Mouse (Mus musculus) kidney, embryonic 14.5 days (tissue): ENCODE results near the gene Cnr2. TPM values are rescaled to one million over a fixed set of nuclear protein-coding genes. Genes with fewer than 3 reads are reported as not detected.
A peak's percentile ranks its signal among the peaks of the same experiment; 100 is the strongest.

ENCODE experiments used
- ATAC-seq: fragments of 200-750 bp; cut with Nextera tagmentation; 2 replicates; pipeline ENCODE4 v1.8.0; 2017; ENCODE audit warnings: moderate number of reproducible peaks, mild to moderate bottlenecking, moderate TSS enrichment, moderate library complexity; ENCODE audit not compliant: low FRiP score, low TSS enrichment
- H3K27ac ChIP-seq: fragments of 300-500 bp; sonication (generic); 2 replicates; pipeline ENCODE4 v1.5.1; 2014; ENCODE audit warnings: low read depth, mild to moderate bottlenecking, low read length, moderate library complexity, mixed read lengths
- H3K27me3 ChIP-seq: fragments of 300-500 bp; sonication (generic); 2 replicates; pipeline ENCODE4 v1.6.1; 2014; ENCODE audit warnings: mild to moderate bottlenecking, low read length; ENCODE audit not compliant: control insufficient read depth, insufficient read depth
- H3K36me3 ChIP-seq: fragments of 300-500 bp; sonication (generic); 2 replicates; pipeline ENCODE4 v1.6.1; 2014; ENCODE audit warnings: low read length, mixed read lengths; ENCODE audit not compliant: control insufficient read depth, insufficient read depth
- H3K4me1 ChIP-seq: fragments of 300-500 bp; sonication (generic); 2 replicates; pipeline ENCODE4 v1.6.1; 2014; ENCODE audit warnings: low read length, mixed read lengths; ENCODE audit not compliant: control insufficient read depth, insufficient read depth
- H3K4me2 ChIP-seq: fragments of 300-500 bp; sonication (generic); replicated peaks from 2 replicates; pipeline ENCODE4 v1.6.1; 2014; ENCODE audit warnings: low read depth, mild to moderate bottlenecking, low read length
- H3K4me3 ChIP-seq: fragments of 300-500 bp; sonication (generic); 2 replicates; pipeline ENCODE4 v1.5.1; 2014; ENCODE audit warnings: mild to moderate bottlenecking, low read length
- H3K9ac ChIP-seq: fragments of 300-500 bp; sonication (generic); 2 replicates; pipeline ENCODE4 v1.6.1; 2014; ENCODE audit warnings: low read depth, mild to moderate bottlenecking, low read length, moderate library complexity
- H3K9me3 ChIP-seq: fragments of 300-500 bp; sonication (generic); 2 replicates; pipeline ENCODE4 v1.6.1; 2016; ENCODE audit warnings: low read length; ENCODE audit not compliant: control insufficient read depth
- WGBS: fragments of 180-500 bp; shearing (Covaris S2); extraction: QIAGEN DNeasy Blood & Tissue Kit; methylation state at CpG from one replicate; pipeline ENCODE4 v1.1.7; 2014; 5-methylcytosine and 5-hydroxymethylcytosine counted together
- polyA plus RNA-seq: library from polyadenylated mRNA; unstranded; fragments of >200 nt; fragmentation: Nextera tagmentation; extraction: Ambion mirVana; gene quantifications from 2 replicates; pipeline ENCODE4 v1.2.1, GENCODE M21; 2014

The Cnr2 gene
- polyA plus RNA-seq, 1 experiment from 2014 or later = 0.45 TPM

GRCm38 (mm10) chr4:135856223-135857091 lies 38.7 kb upstream of the Cnr2 start:
- H3K9ac ChIP-seq = peak overlapping the region; percentile 98
- H3K27ac ChIP-seq = peak overlapping the region; percentile 99
- peak; percentile 67 for ATAC-seq
- H3K4me1 ChIP-seq = peaks cover 22% of the 10 kb centered on the region
- H3K4me2 ChIP-seq = peak overlapping the region; percentile 59
- peak overlapping the region; percentile 95 for H3K4me3 ChIP-seq
- peaks cover 7% of the 10 kb centered on the region; the same call in 1 of the 2 replicates for H3K36me3 ChIP-seq
- under 1% methylated on average over 72 of the region's 91 CpGs for WGBS
- H3K27me3 ChIP-seq = no peaks in the 10 kb centered on the region
- H3K9me3 ChIP-seq = no peaks in the 10 kb centered on the region

GRCm38 (mm10) chr4:135857597-135858186 lies 37.5 kb upstream of the Cnr2 start:
- Histone ChIP-seq H3K9me3 (no peaks in the 10 kb centered on the region), H3K4me2 (peak overlapping the region; percentile 59), H3K36me3 (peaks cover 19% of the 10 kb centered on the region), H3K27ac (no peak overlapping the region), H3K9ac (peak overlapping the region; percentile 98), H3K4me1 (peaks cover 22% of the 10 kb centered on the region), H3K27me3 (no peaks in the 10 kb centered on the region), H3K4me3 (peak overlapping the region; percentile 95)
- 4% methylated on average over 7 of the region's 7 CpGs for WGBS
- ATAC-seq = no peak

- Histone ChIP-seq H3K9me3 (no peaks in the 10 kb centered on the region), H3K4me3 (no peak overlapping the region), H3K9ac (no peak overlapping the region), H3K4me2 (no peak overlapping the region), H3K27me3 (no peaks in the 10 kb centered on the region), H3K27ac (no peak overlapping the region; the same call in 1 of the 2 replicates), H3K36me3 (peaks cover 35% of the 10 kb centered on the region), H3K4me1 (peaks cover 17% of the 10 kb centered on the region; the same call in 1 of the 2 replicates)
- 65% methylated on average over 2 of the region's 2 CpGs for WGBS
- ATAC-seq = no peak
Observed at GRCm38 (mm10) chr4:135868996-135869395, 26.2 kb upstream of the Cnr2 start.

- H3K27ac ChIP-seq = 0 out of 2 replicates have a peak overlapping the region, but pooled peaks have one; percentile 17
- peaks cover 35% of the 10 kb centered on the region for H3K36me3 ChIP-seq
- H3K4me3 ChIP-seq = peak overlapping the region; percentile 18; the same call in 1 of the 2 replicates
- H3K9me3 ChIP-seq = no peaks in the 10 kb centered on the region
- H3K9ac ChIP-seq = peak overlapping the region; percentile 31; the same call in 1 of the 2 replicates
- ATAC-seq = no peak
- peak overlapping the region; percentile 86 for H3K4me2 ChIP-seq
- H3K4me1 ChIP-seq = peaks cover 29% of the 10 kb centered on the region
- 27% methylated on average over 2 of the region's 2 CpGs for WGBS
- no peaks in the 10 kb centered on the region for H3K27me3 ChIP-seq
Observed at GRCm38 (mm10) chr4:135870227-135871023, 24.8 kb upstream of the Cnr2 start.

GRCm38 (mm10) chr4:135872015-135872414 lies 23.2 kb upstream of the Cnr2 start:
- Histone ChIP-seq H3K36me3 (peaks cover 27% of the 10 kb centered on the region), H3K4me2 (peak overlapping the region; percentile 86), H3K4me3 (peak overlapping the region; percentile 85), H3K27ac (peak overlapping the region; percentile 100; the same call in 1 of the 2 replicates), H3K27me3 (no peaks in the 10 kb centered on the region), H3K9me3 (no peaks in the 10 kb centered on the region), H3K4me1 (peaks cover 42% of the 10 kb centered on the region), H3K9ac (peak overlapping the region; percentile 97)
- WGBS = 41% methylated on average over 3 of the region's 3 CpGs
- ATAC-seq = no peak

- H3K4me2 ChIP-seq = peak overlapping the region; percentile 86
- H3K9ac ChIP-seq = peak overlapping the region; percentile 97
- no peaks in the 10 kb centered on the region for H3K9me3 ChIP-seq
- peak overlapping the region; percentile 100 for H3K27ac ChIP-seq
- H3K27me3 ChIP-seq = no peaks in the 10 kb centered on the region
- no peak for ATAC-seq
- H3K36me3 ChIP-seq = peaks cover 27% of the 10 kb centered on the region
- peak overlapping the region; percentile 85 for H3K4me3 ChIP-seq
- 7% methylated on average over 17 of the region's 17 CpGs for WGBS
- peaks cover 43% of the 10 kb centered on the region for H3K4me1 ChIP-seq
Observed at GRCm38 (mm10) chr4:135872589-135873391, 22.4 kb upstream of the Cnr2 start.

- H3K36me3 ChIP-seq = peaks cover 26% of the 10 kb centered on the region
- ATAC-seq = peak; percentile 93
- H3K27ac ChIP-seq = peak within 1 kb of the TSS; percentile 100
- peak within 1 kb of the TSS; percentile 97 for H3K9ac ChIP-seq
- peaks cover 43% of the 10 kb centered on the region for H3K4me1 ChIP-seq
- H3K4me3 ChIP-seq = peak within 1 kb of the TSS; percentile 85
- no peaks in the 10 kb centered on the region for H3K9me3 ChIP-seq
- H3K27me3 ChIP-seq = no peaks in the 10 kb centered on the region
- under 1% methylated on average over 59 of the region's 60 CpGs for WGBS
- peak within 1 kb of the TSS; percentile 86 for H3K4me2 ChIP-seq
Observed at GRCm38 (mm10) chr4:135873526-135874202, 21.5 kb upstream of the Cnr2 start, which contains the start of gene Pnrc2. Gene Pnrc2, minus strand, starts transcription at chr4:135873850.
